Mouse (Mus musculus) large intestine, adult 2 months (tissue): ENCODE measurements at regions not wholly inside any gene's neighbourhood (a gene's known extent, or its start where the extent isn't known, plus 50 kb on each side); places are given as distances from the start of the nearest gene placed in this dataset.

Experiments used
- DNase-seq: peaks from one replicate; pipeline ENCODE4 v3.0.0-alpha.2; 2012; ENCODE audit warnings: low read depth, low spot score
- WGBS: fragments of 180-500 bp; shearing (Covaris S2); methylation state at CpG from one replicate; pipeline ENCODE4 v1.1.7; 2018; 5-methylcytosine and 5-hydroxymethylcytosine counted together

DNA sequence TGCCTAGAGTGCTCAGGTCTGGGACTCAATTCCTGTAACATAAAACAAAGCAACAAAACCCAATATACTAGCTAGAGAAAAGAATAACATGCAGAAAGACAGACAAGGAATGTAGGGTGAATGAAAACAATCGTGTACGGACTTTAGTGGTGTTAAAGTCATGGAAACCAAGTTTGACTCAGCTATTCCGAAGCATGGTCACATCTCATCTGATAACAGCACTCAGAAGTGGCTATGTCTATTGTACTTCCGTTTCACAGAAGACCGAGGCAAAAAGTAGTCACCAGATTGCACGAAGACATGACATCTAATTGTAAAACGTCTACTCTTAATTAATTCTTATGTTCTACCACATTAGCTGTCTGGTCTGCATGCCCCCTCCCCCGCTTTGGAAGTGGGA, 50.5 kb upstream of the Slc30a5 start:
- no peak for DNase-seq
- WGBS: 81% methylated on average over 8 of the region's 8 CpGs
